Mouse (Mus musculus): ENCODE measurements at regions not wholly inside any gene's neighbourhood (a gene's known extent, or its start where the extent isn't known, plus 50 kb on each side); places are given as distances from the start of the nearest gene placed in this dataset.

GRCm38 (mm10) chr15:62161975-62162647, 1239.3 kb upstream of the A1bg start:
- no peak for TF ChIP-seq CTCF (IDR thresholded peaks at IDR 0.05; ENCODE audit: extremely low read depth, insufficient read depth, insufficient read length, insufficient replicate concordance)
- Histone ChIP-seq H3K27me3 (ENCODE audit: control insufficient read depth, insufficient read depth, low read length) (no peaks in the 10 kb centered on the region), H3K36me3 (ENCODE audit: control insufficient read depth, insufficient read depth, low read length) (no peaks in the 10 kb centered on the region), H3K4me3 (ENCODE audit: extremely low read depth, insufficient read depth, insufficient read length) (no peak overlapping the region), H3K4me1 (ENCODE audit: control insufficient read depth, insufficient read depth, insufficient read length) (peaks cover 13% of the 10 kb centered on the region; the same call in 1 of the 2 replicates), H3K27ac (ENCODE audit: insufficient read depth, low read length) (no peak overlapping the region)
- WGBS, result 89% methylated on average over 8 of the region's 8 CpGs
- no peak for DNase-seq (ENCODE audit: low read depth in 1 of 2, low spot score in 2 of 2)

GRCm38 (mm10) chr15:62161061-62161460, 1238.2 kb upstream of the A1bg start:
- 96% methylated on average over 8 of the region's 8 CpGs for WGBS
- peaks cover 9% of the 10 kb centered on the region; the same call in 1 of the 2 replicates for H3K4me1 ChIP-seq (ENCODE audit: control insufficient read depth, insufficient read depth, insufficient read length)
- DNase-seq (ENCODE audit: low read depth in 1 of 2, low spot score in 2 of 2), result no peak
- no peak overlapping the region for H3K4me3 ChIP-seq (ENCODE audit: extremely low read depth, insufficient read depth, insufficient read length)
- no peaks in the 10 kb centered on the region for H3K27me3 ChIP-seq (ENCODE audit: control insufficient read depth, insufficient read depth, low read length)
- TF ChIP-seq POLR2A (IDR thresholded peaks at IDR 0.05; ENCODE audit: low read depth, low read length), result no peak
- TF ChIP-seq CTCF (IDR thresholded peaks at IDR 0.05; ENCODE audit: extremely low read depth, insufficient read depth, insufficient read length, insufficient replicate concordance), result no peak
- H3K27ac ChIP-seq (ENCODE audit: insufficient read depth, low read length), result no peak overlapping the region
- H3K36me3 ChIP-seq (ENCODE audit: control insufficient read depth, insufficient read depth, low read length), result no peaks in the 10 kb centered on the region

GRCm38 (mm10) chr15:62158875-62159675, 1236.3 kb upstream of the A1bg start:
- DNase-seq (ENCODE audit: low read depth in 1 of 2, low spot score in 2 of 2), result no peak
- Histone ChIP-seq H3K27ac (ENCODE audit: insufficient read depth, low read length) (no peak overlapping the region), H3K4me1 (ENCODE audit: control insufficient read depth, insufficient read depth, insufficient read length) (peaks cover 4% of the 10 kb centered on the region; the same call in 1 of the 2 replicates), H3K27me3 (ENCODE audit: control insufficient read depth, insufficient read depth, low read length) (no peaks in the 10 kb centered on the region), H3K36me3 (ENCODE audit: control insufficient read depth, insufficient read depth, low read length) (no peaks in the 10 kb centered on the region), H3K4me3 (ENCODE audit: extremely low read depth, insufficient read depth, insufficient read length) (no peak overlapping the region)
- WGBS, result 82% methylated on average over 8 of the region's 8 CpGs
- TF ChIP-seq CTCF (IDR thresholded peaks at IDR 0.05; ENCODE audit: extremely low read depth, insufficient read depth, insufficient read length, insufficient replicate concordance) (no peak), POLR2A (IDR thresholded peaks at IDR 0.05; ENCODE audit: low read depth, low read length) (no peak)

GRCm38 (mm10) chr15:62157200-62158033, 1234.6 kb upstream of the A1bg start:
- peaks cover 4% of the 10 kb centered on the region; the same call in 1 of the 2 replicates for H3K4me1 ChIP-seq (ENCODE audit: control insufficient read depth, insufficient read depth, insufficient read length)
- H3K4me3 ChIP-seq (ENCODE audit: extremely low read depth, insufficient read depth, insufficient read length), result no peak overlapping the region
- H3K27ac ChIP-seq (ENCODE audit: insufficient read depth, low read length), result no peak overlapping the region
- no peaks in the 10 kb centered on the region for H3K27me3 ChIP-seq (ENCODE audit: control insufficient read depth, insufficient read depth, low read length)
- no peak for TF ChIP-seq POLR2A (IDR thresholded peaks at IDR 0.05; ENCODE audit: low read depth, low read length)
- no peak for TF ChIP-seq CTCF (IDR thresholded peaks at IDR 0.05; ENCODE audit: extremely low read depth, insufficient read depth, insufficient read length, insufficient replicate concordance)
- no peak for DNase-seq (ENCODE audit: low read depth in 1 of 2, low spot score in 2 of 2)
- 76% methylated on average over 7 of the region's 7 CpGs for WGBS
- H3K36me3 ChIP-seq (ENCODE audit: control insufficient read depth, insufficient read depth, low read length), result no peaks in the 10 kb centered on the region

GRCm38 (mm10) chr15:62153222-62153621, 1230.4 kb upstream of the A1bg start:
- H3K27me3 ChIP-seq (ENCODE audit: control insufficient read depth, insufficient read depth, low read length), result no peaks in the 10 kb centered on the region
- no peaks in the 10 kb centered on the region for H3K36me3 ChIP-seq (ENCODE audit: control insufficient read depth, insufficient read depth, low read length)
- DNase-seq (ENCODE audit: low read depth in 1 of 2, low spot score in 2 of 2), result no peak
- H3K4me1 ChIP-seq (ENCODE audit: control insufficient read depth, insufficient read depth, insufficient read length), result peaks cover 4% of the 10 kb centered on the region; the same call in 1 of the 2 replicates
- H3K4me3 ChIP-seq (ENCODE audit: extremely low read depth, insufficient read depth, insufficient read length), result no peak overlapping the region
- WGBS, result 84% methylated on average over 9 of the region's 9 CpGs
- no peak overlapping the region for H3K27ac ChIP-seq (ENCODE audit: insufficient read depth, low read length)
- TF ChIP-seq POLR2A (IDR thresholded peaks at IDR 0.05; ENCODE audit: low read depth, low read length) (no peak), CTCF (IDR thresholded peaks at IDR 0.05; ENCODE audit: extremely low read depth, insufficient read depth, insufficient read length, insufficient replicate concordance) (no peak)

- DNase-seq (ENCODE audit: low read depth in 1 of 2, low spot score in 2 of 2), result no peak
- WGBS, result 75% methylated on average over 2 of the region's 2 CpGs
- TF ChIP-seq POLR2A (IDR thresholded peaks at IDR 0.05; ENCODE audit: low read depth, low read length) (no peak), CTCF (IDR thresholded peaks at IDR 0.05; ENCODE audit: extremely low read depth, insufficient read depth, insufficient read length, insufficient replicate concordance) (no peak)
These were observed 1229.3 kb upstream of the A1bg start for GRCm38 (mm10) chr15:62152133-62152532.

More at GRCm38 (mm10) chr15:62152133-62152532, 1229.3 kb upstream of the A1bg start:
- no peak overlapping the region for H3K4me3 ChIP-seq (ENCODE audit: extremely low read depth, insufficient read depth, insufficient read length)
- H3K36me3 ChIP-seq (ENCODE audit: control insufficient read depth, insufficient read depth, low read length), result no peaks in the 10 kb centered on the region
- H3K27ac ChIP-seq (ENCODE audit: insufficient read depth, low read length), result no peak overlapping the region
- no peaks in the 10 kb centered on the region for H3K27me3 ChIP-seq (ENCODE audit: control insufficient read depth, insufficient read depth, low read length)
- 0 out of 2 replicates have a peak, but pooled peaks cover under 1% of the 10 kb centered on the region for H3K4me1 ChIP-seq (ENCODE audit: control insufficient read depth, insufficient read depth, insufficient read length)

Data from spleen, adult 2 months (tissue).